Mouse (Mus musculus): ENCODE results near the gene 9630041A04Rik.

9630041A04Rik gene

GRCm38 (mm10) chr9:101922846-101923245 lies 61.2 kb downstream of the 9630041A04Rik start:
- DNase-seq = no peak

GRCm38 (mm10) chr9:101924829-101925228 lies 63.2 kb downstream of the 9630041A04Rik start:
- DNase-seq = no peak

GRCm38 (mm10) chr9:101933946-101934573 lies 72.4 kb downstream of the 9630041A04Rik start:
- DNase-seq = no peak

- DNase-seq = no peak
These were observed 73.2 kb downstream of the 9630041A04Rik start for GRCm38 (mm10) chr9:101934887-101935286.

GRCm38 (mm10) chr9:101938066-101938465 lies 76.4 kb downstream of the 9630041A04Rik start:
- DNase-seq = no peak

GRCm38 (mm10) chr9:101939006-101939405 lies 77.4 kb downstream of the 9630041A04Rik start:
- no peak for DNase-seq

GRCm38 (mm10) chr9:101940182-101940581 lies 78.5 kb downstream of the 9630041A04Rik start:
- no peak for DNase-seq

GRCm38 (mm10) chr9:101942058-101942669 lies 80.5 kb downstream of the 9630041A04Rik start:
- no peak for DNase-seq

GRCm38 (mm10) chr9:101945326-101945725 lies 83.7 kb downstream of the 9630041A04Rik start:
- DNase-seq = no peak

- no peak for DNase-seq
These were observed 84.2 kb downstream of the 9630041A04Rik start for GRCm38 (mm10) chr9:101945814-101946213.

GRCm38 (mm10) chr9:101950101-101950500 lies 88.5 kb downstream of the 9630041A04Rik start:
- DNase-seq = no peak

- no peak for DNase-seq
These were observed 92.9 kb downstream of the 9630041A04Rik start for GRCm38 (mm10) chr9:101954529-101954928.

GRCm38 (mm10) chr9:101956228-101956627 lies 94.6 kb downstream of the 9630041A04Rik start:
- no peak for DNase-seq

GRCm38 (mm10) chr9:101971806-101972205 lies 110.2 kb downstream of the 9630041A04Rik start:
- DNase-seq = no peak

GRCm38 (mm10) chr9:101972314-101972713 lies 110.7 kb downstream of the 9630041A04Rik start:
- no peak for DNase-seq

- no peak for DNase-seq
These were observed 115.3 kb downstream of the 9630041A04Rik start for GRCm38 (mm10) chr9:101976884-101977465.

- DNase-seq = no peak
These were observed 119.5 kb downstream of the 9630041A04Rik start for GRCm38 (mm10) chr9:101981161-101981560.

GRCm38 (mm10) chr9:101982378-101982777 lies 120.7 kb downstream of the 9630041A04Rik start:
- DNase-seq = no peak

GRCm38 (mm10) chr9:101986910-101987309 lies 125.3 kb downstream of the 9630041A04Rik start:
- DNase-seq = no peak

- no peak for DNase-seq
These were observed 128.4 kb downstream of the 9630041A04Rik start for GRCm38 (mm10) chr9:101990032-101990431.

GRCm38 (mm10) chr9:101990836-101991235 lies 129.2 kb downstream of the 9630041A04Rik start:
- no peak for DNase-seq

All from kidney, adult 9 months (tissue).